Mouse (Mus musculus) myocyte (in vitro differentiated cells): ENCODE measurements around the gene Gm49403. TPM values are rescaled to one million over a fixed set of nuclear protein-coding genes. Genes with fewer than 3 reads are reported as not detected.

Experiments used
- H3K27me3 ChIP-seq: one replicate; pipeline ENCODE4 v1.6.1; 2011; ENCODE audit not compliant: control insufficient read depth, insufficient read depth, insufficient read length
- H3K36me3 ChIP-seq: one replicate; pipeline ENCODE4 v1.6.1; 2011; ENCODE audit not compliant: control insufficient read depth, insufficient read depth
- H3K4me2 ChIP-seq: one replicate; pipeline ENCODE4 v1.6.1; 2011; ENCODE audit warnings: low read depth, control low read depth
- H3K4me3 ChIP-seq: one replicate; pipeline ENCODE4 v1.5.1; 2011; ENCODE audit warnings: mild to moderate bottlenecking, control low read depth, moderate library complexity
- H3K79me2 ChIP-seq: one replicate; pipeline ENCODE4 v1.6.1; 2011; ENCODE audit not compliant: control insufficient read depth, insufficient read depth
- H3ac ChIP-seq: one replicate; pipeline ENCODE4 v1.6.1; 2011; ENCODE audit not compliant: control insufficient read depth, insufficient read length
- CEBPB ChIP-seq: IDR thresholded peaks from 2 replicates; pipeline ENCODE4 v1.6.1; 2011; ENCODE audit warnings: mild to moderate bottlenecking, moderate library complexity; ENCODE audit not compliant: poor library complexity, insufficient read depth, severe bottlenecking
- E2F4 ChIP-seq: IDR thresholded peaks from one replicate; pipeline ENCODE4 v1.6.1; 2011; ENCODE audit warnings: mild to moderate bottlenecking, control low read depth, moderate library complexity; ENCODE audit not compliant: insufficient read depth
- MAX ChIP-seq: IDR thresholded peaks from one replicate; pipeline ENCODE4 v1.6.1; 2011; ENCODE audit warnings: low read depth, mild to moderate bottlenecking, control low read depth
- MYOD1 ChIP-seq, 3 experiments: IDR thresholded peaks; one replicate each; pipeline ENCODE4 v1.6.1; 2011; ENCODE audit warnings: control low read depth in 2 of 3, low read depth in 2 of 3, mild to moderate bottlenecking in 2 of 3, moderate library complexity in 1 of 3; ENCODE audit not compliant: insufficient read length in 2 of 3, control insufficient read depth in 1 of 3
- MYOG ChIP-seq, 3 experiments: IDR thresholded peaks; one replicate each; pipeline ENCODE4 v1.6.1; 2011; ENCODE audit warnings: control low read depth in 2 of 3, low read depth in 2 of 3, mild to moderate bottlenecking in 2 of 3; ENCODE audit not compliant: insufficient read length in 2 of 3, control insufficient read depth in 1 of 3, insufficient read depth in 1 of 3
- POLR2A ChIP-seq: IDR thresholded peaks from one replicate; pipeline ENCODE4 v1.6.1; 2011; ENCODE audit warnings: low read depth, mild to moderate bottlenecking, control low read depth, moderate library complexity; ENCODE audit not compliant: insufficient read length
- POLR2AphosphoS2 ChIP-seq: IDR thresholded peaks from one replicate; pipeline ENCODE4 v1.6.1; 2011; ENCODE audit warnings: low read depth, control low read depth; ENCODE audit not compliant: insufficient read length
- REST ChIP-seq: IDR thresholded peaks from one replicate; pipeline ENCODE4 v1.6.1; 2011; ENCODE audit warnings: mild to moderate bottlenecking, control low read depth, moderate library complexity; ENCODE audit not compliant: insufficient read depth, insufficient read length
- SRF ChIP-seq: IDR thresholded peaks from one replicate; pipeline ENCODE4 v1.6.1; 2011; ENCODE audit warnings: low read depth; ENCODE audit not compliant: control insufficient read depth, insufficient read length
- TCF12 ChIP-seq: IDR thresholded peaks from one replicate; pipeline ENCODE4 v1.6.1; 2011; ENCODE audit warnings: mild to moderate bottlenecking, control low read depth; ENCODE audit not compliant: poor library complexity, insufficient read depth, severe bottlenecking
- TCF3 ChIP-seq: IDR thresholded peaks from one replicate; pipeline ENCODE4 v1.6.1; 2011; ENCODE audit warnings: low read depth, control low read depth; ENCODE audit not compliant: insufficient read length
- USF1 ChIP-seq: IDR thresholded peaks from one replicate; pipeline ENCODE4 v1.6.1; 2011; ENCODE audit warnings: low read depth, mild to moderate bottlenecking, control low read depth, moderate library complexity
- polyA plus RNA-seq: library from polyadenylated mRNA; unstranded; fragments of >200 nt; fragmentation: generic; extraction: Trizol; gene quantifications from one replicate; pipeline ENCODE4 v1.2.1, GENCODE M21; 2012; ENCODE audit warnings: missing spikeins

Gm49403 gene
- polyA plus RNA-seq, 1 experiment, result not detected

GRCm38 (mm10) chr19:8850402-8850901, 33.3 kb upstream of the Gm49403 start, which contains the start of gene Lrrn4cl:
TSS of gene Lrrn4cl (plus strand) at chr19:8850768.
- Histone ChIP-seq H3K4me2 (peak within 1 kb of the TSS; percentile 20), H3K27me3 (no peaks in the 10 kb centered on the region), H3K36me3 (peaks cover 22% of the 10 kb centered on the region), H3K79me2 (no peaks in the 10 kb centered on the region), H3ac (no peak within 1 kb of the TSS), H3K4me3 (no peak within 1 kb of the TSS)
- TF ChIP-seq USF1 (peak; percentile 57), TCF3 (no peak), POLR2A (no peak), SRF (no peak)

GRCm38 (mm10) chr19:8851639-8852038, 32.1 kb upstream of the Gm49403 start:
- H3K27me3 ChIP-seq, result no peaks in the 10 kb centered on the region
- TF ChIP-seq REST, result no peak
- TF ChIP-seq SRF, result no peak
- TF ChIP-seq MYOD1 (IDR thresholded peaks at IDR 0.05; ENCODE audit: control insufficient read depth in 1 of 3, insufficient read length in 2 of 3, low read depth in 2 of 3), result no peak
- no peak for TF ChIP-seq MAX
- TF ChIP-seq USF1, result no peak
- TF ChIP-seq CEBPB, result no peak
- TF ChIP-seq E2F4, result no peak
- TF ChIP-seq TCF12, result no peak
- TF ChIP-seq MYOG (IDR thresholded peaks at IDR 0.05; ENCODE audit: control insufficient read depth in 1 of 3, insufficient read depth in 1 of 3, insufficient read length in 2 of 3, low read depth in 2 of 3), result no peak
- TF ChIP-seq TCF3, result no peak
- TF ChIP-seq POLR2A, result no peak
- TF ChIP-seq POLR2AphosphoS2, result no peak
- H3ac ChIP-seq, result no peak overlapping the region
- no peak overlapping the region for H3K4me2 ChIP-seq
- H3K36me3 ChIP-seq, result peaks cover 12% of the 10 kb centered on the region
- no peak overlapping the region for H3K4me3 ChIP-seq
- H3K79me2 ChIP-seq, result no peaks in the 10 kb centered on the region

GRCm38 (mm10) chr19:8852236-8852928, 31.3 kb upstream of the Gm49403 start:
- no peak overlapping the region for H3K4me2 ChIP-seq
- H3K36me3 ChIP-seq, result peaks cover 8% of the 10 kb centered on the region
- TF ChIP-seq E2F4 (no peak), POLR2A (no peak), TCF3 (no peak), USF1 (no peak), MAX (no peak), POLR2AphosphoS2 (no peak), REST (no peak), SRF (no peak), CEBPB (no peak), MYOG (IDR thresholded peaks at IDR 0.05; ENCODE audit: control insufficient read depth in 1 of 3, insufficient read depth in 1 of 3, insufficient read length in 2 of 3, low read depth in 2 of 3) (no peak), MYOD1 (IDR thresholded peaks at IDR 0.05; ENCODE audit: control insufficient read depth in 1 of 3, insufficient read length in 2 of 3, low read depth in 2 of 3) (no peak), TCF12 (no peak)
- H3K4me3 ChIP-seq, result no peak overlapping the region
- no peaks in the 10 kb centered on the region for H3K27me3 ChIP-seq
- H3ac ChIP-seq, result no peak overlapping the region
- H3K79me2 ChIP-seq, result no peaks in the 10 kb centered on the region

- Histone ChIP-seq H3K4me3 (no peak overlapping the region), H3K4me2 (no peak overlapping the region), H3K27me3 (no peaks in the 10 kb centered on the region)
Measured at GRCm38 (mm10) chr19:8853117-8853516, 30.6 kb upstream of the Gm49403 start.

More at GRCm38 (mm10) chr19:8853117-8853516, 30.6 kb upstream of the Gm49403 start:
- Histone ChIP-seq H3K36me3 (peaks cover 8% of the 10 kb centered on the region), H3ac (no peak overlapping the region), H3K79me2 (no peaks in the 10 kb centered on the region)
- TF ChIP-seq MAX (no peak), CEBPB (no peak), SRF (no peak), E2F4 (no peak), POLR2AphosphoS2 (no peak), MYOG (IDR thresholded peaks at IDR 0.05; ENCODE audit: control insufficient read depth in 1 of 3, insufficient read depth in 1 of 3, insufficient read length in 2 of 3, low read depth in 2 of 3) (no peak), POLR2A (no peak), MYOD1 (IDR thresholded peaks at IDR 0.05; ENCODE audit: control insufficient read depth in 1 of 3, insufficient read length in 2 of 3, low read depth in 2 of 3) (no peak), TCF3 (no peak), TCF12 (no peak), REST (no peak), USF1 (no peak)
